Mouse (Mus musculus): ENCODE results near the gene Ppp1r9a. TPM values are rescaled to one million over a fixed set of nuclear protein-coding genes. Genes with fewer than 3 reads are reported as not detected.

Gene Ppp1r9a
- total and polyA plus RNA-seq, 3 experiments, result 4.6 to 11.8 (median 10.9) TPM

- WGBS, result 93% methylated on average over 13 of the region's 13 CpGs
- intact Hi-C loops (cut with DNase I), result no loop called here
- no peaks in the 10 kb centered on the region for H3K79me2 ChIP-seq (replicated peaks; ENCODE audit: control insufficient read depth, insufficient read depth, low read length)
- no peak overlapping the region for H3K9ac ChIP-seq (ENCODE audit: low read depth, low read length)
- H3K27me3 ChIP-seq (ENCODE audit: control insufficient read depth, insufficient read depth, low read length), result no peaks in the 10 kb centered on the region
- H3K4me3 ChIP-seq, result no peak overlapping the region
- H3K36me3 ChIP-seq (ENCODE audit: control insufficient read depth, insufficient read depth, low read length), result no peaks in the 10 kb centered on the region
- H3K4me1 ChIP-seq (ENCODE audit: control insufficient read depth, insufficient read depth, low read length), result no peaks in the 10 kb centered on the region
- H3K27ac ChIP-seq, result no peak overlapping the region
- DNase-seq, result no peak
- no peak for TF ChIP-seq CTCF (IDR thresholded peaks at IDR 0.05)
- TF ChIP-seq POLR2A (IDR thresholded peaks at IDR 0.05; ENCODE audit: insufficient read depth, low read depth, low read length), result no peak
- no peak for TF ChIP-seq EP300 (IDR thresholded peaks at IDR 0.05; ENCODE audit: insufficient read depth, low read depth, low read length)
Measured at GRCm38 (mm10) chr6:5029205-5029927, 126.6 kb downstream of the Ppp1r9a start.

GRCm38 (mm10) chr6:5029956-5030355, 127.2 kb downstream of the Ppp1r9a start:
- Histone ChIP-seq H3K9ac (ENCODE audit: low read depth, low read length) (no peak overlapping the region), H3K4me3 (no peak overlapping the region), H3K27ac (no peak overlapping the region), H3K36me3 (ENCODE audit: control insufficient read depth, insufficient read depth, low read length) (no peaks in the 10 kb centered on the region), H3K79me2 (replicated peaks; ENCODE audit: control insufficient read depth, insufficient read depth, low read length) (no peaks in the 10 kb centered on the region), H3K4me1 (ENCODE audit: control insufficient read depth, insufficient read depth, low read length) (no peaks in the 10 kb centered on the region), H3K27me3 (ENCODE audit: control insufficient read depth, insufficient read depth, low read length) (no peaks in the 10 kb centered on the region)
- intact Hi-C loops (cut with DNase I), result no loop called here
- TF ChIP-seq POLR2A (IDR thresholded peaks at IDR 0.05; ENCODE audit: insufficient read depth, low read depth, low read length), result no peak
- no peak for TF ChIP-seq CTCF (IDR thresholded peaks at IDR 0.05)
- TF ChIP-seq EP300 (IDR thresholded peaks at IDR 0.05; ENCODE audit: insufficient read depth, low read depth, low read length), result no peak
- WGBS, result 94% methylated on average over 5 of the region's 5 CpGs
- no peak for DNase-seq

GRCm38 (mm10) chr6:5032986-5033633, 130.4 kb downstream of the Ppp1r9a start:
- no peaks in the 10 kb centered on the region for H3K36me3 ChIP-seq (ENCODE audit: control insufficient read depth, insufficient read depth, low read length)
- H3K27ac ChIP-seq, result no peak overlapping the region
- intact Hi-C loops (cut with DNase I), result no loop called here

GRCm38 (mm10) chr6:5037225-5037624, 134.5 kb downstream of the Ppp1r9a start:
- no peak overlapping the region for H3K4me3 ChIP-seq
- no peak for DNase-seq
- H3K79me2 ChIP-seq (replicated peaks; ENCODE audit: control insufficient read depth, insufficient read depth, low read length), result no peaks in the 10 kb centered on the region
- H3K27ac ChIP-seq, result no peak overlapping the region
- TF ChIP-seq CTCF (IDR thresholded peaks at IDR 0.05) (no peak), POLR2A (IDR thresholded peaks at IDR 0.05; ENCODE audit: insufficient read depth, low read depth, low read length) (no peak), EP300 (IDR thresholded peaks at IDR 0.05; ENCODE audit: insufficient read depth, low read depth, low read length) (no peak)
- intact Hi-C loops (cut with DNase I), result no loop called here
- no peaks in the 10 kb centered on the region for H3K27me3 ChIP-seq (ENCODE audit: control insufficient read depth, insufficient read depth, low read length)
- no peak overlapping the region for H3K9ac ChIP-seq (ENCODE audit: low read depth, low read length)
- no peaks in the 10 kb centered on the region for H3K36me3 ChIP-seq (ENCODE audit: control insufficient read depth, insufficient read depth, low read length)
- 70% methylated on average over 4 of the region's 4 CpGs for whole genome bisulfite sequencing
- H3K4me1 ChIP-seq (ENCODE audit: control insufficient read depth, insufficient read depth, low read length), result no peaks in the 10 kb centered on the region

More at GRCm38 (mm10) chr6:5032986-5033633, 130.4 kb downstream of the Ppp1r9a start:
- Histone ChIP-seq H3K4me3 (no peak overlapping the region), H3K27me3 (ENCODE audit: control insufficient read depth, insufficient read depth, low read length) (no peaks in the 10 kb centered on the region), H3K9ac (ENCODE audit: low read depth, low read length) (no peak overlapping the region), H3K79me2 (replicated peaks; ENCODE audit: control insufficient read depth, insufficient read depth, low read length) (no peaks in the 10 kb centered on the region), H3K4me1 (ENCODE audit: control insufficient read depth, insufficient read depth, low read length) (no peaks in the 10 kb centered on the region)
- WGBS, result 93% methylated on average over 5 of the region's 5 CpGs
- DNase-seq, result no peak
- no peak for TF ChIP-seq POLR2A (IDR thresholded peaks at IDR 0.05; ENCODE audit: insufficient read depth, low read depth, low read length)
- no peak for TF ChIP-seq CTCF (IDR thresholded peaks at IDR 0.05)
- TF ChIP-seq EP300 (IDR thresholded peaks at IDR 0.05; ENCODE audit: insufficient read depth, low read depth, low read length), result no peak

GRCm38 (mm10) chr6:5038140-5038749, 135.5 kb downstream of the Ppp1r9a start:
- 91% methylated on average over 2 of the region's 2 CpGs for WGBS
- no peaks in the 10 kb centered on the region for H3K79me2 ChIP-seq (replicated peaks; ENCODE audit: control insufficient read depth, insufficient read depth, low read length)
- intact Hi-C loops (cut with DNase I), result no loop called here
- no peak for DNase-seq
- no peak overlapping the region for H3K4me3 ChIP-seq
- H3K27me3 ChIP-seq (ENCODE audit: control insufficient read depth, insufficient read depth, low read length), result no peaks in the 10 kb centered on the region
- no peaks in the 10 kb centered on the region for H3K36me3 ChIP-seq (ENCODE audit: control insufficient read depth, insufficient read depth, low read length)
- H3K27ac ChIP-seq, result no peak overlapping the region
- no peak overlapping the region for H3K9ac ChIP-seq (ENCODE audit: low read depth, low read length)
- TF ChIP-seq EP300 (IDR thresholded peaks at IDR 0.05; ENCODE audit: insufficient read depth, low read depth, low read length), result no peak
- no peak for TF ChIP-seq POLR2A (IDR thresholded peaks at IDR 0.05; ENCODE audit: insufficient read depth, low read depth, low read length)
- no peak for TF ChIP-seq CTCF (IDR thresholded peaks at IDR 0.05)
- no peaks in the 10 kb centered on the region for H3K4me1 ChIP-seq (ENCODE audit: control insufficient read depth, insufficient read depth, low read length)

- DNase-seq, result no peak
- Histone ChIP-seq H3K4me1 (ENCODE audit: control insufficient read depth, insufficient read depth, low read length) (no peaks in the 10 kb centered on the region), H3K27ac (no peak overlapping the region), H3K79me2 (replicated peaks; ENCODE audit: control insufficient read depth, insufficient read depth, low read length) (no peaks in the 10 kb centered on the region), H3K36me3 (ENCODE audit: control insufficient read depth, insufficient read depth, low read length) (no peaks in the 10 kb centered on the region), H3K27me3 (ENCODE audit: control insufficient read depth, insufficient read depth, low read length) (no peaks in the 10 kb centered on the region), H3K9ac (ENCODE audit: low read depth, low read length) (no peak overlapping the region), H3K4me3 (no peak overlapping the region)
- TF ChIP-seq CTCF (IDR thresholded peaks at IDR 0.05) (no peak), POLR2A (IDR thresholded peaks at IDR 0.05; ENCODE audit: insufficient read depth, low read depth, low read length) (no peak), EP300 (IDR thresholded peaks at IDR 0.05; ENCODE audit: insufficient read depth, low read depth, low read length) (no peak)
- intact Hi-C loops (cut with DNase I), result no loop called here
- 44% methylated on average over 2 of the region's 2 CpGs for WGBS
Measured at GRCm38 (mm10) chr6:5039316-5039715, 136.6 kb downstream of the Ppp1r9a start.
